Mouse (Mus musculus): ENCODE measurements at regions not wholly inside any gene's neighbourhood (a gene's known extent, or its start where the extent isn't known, plus 50 kb on each side); places are given as distances from the start of the nearest gene placed in this dataset.
A peak's percentile ranks its signal among the peaks of the same experiment; 100 is the strongest.

- no peaks in the 10 kb centered on the region for H3K27me3 ChIP-seq (replicated peaks; ENCODE audit: control insufficient read depth, insufficient read depth, low read length)
- no peak overlapping the region for H3K4me3 ChIP-seq (ENCODE audit: low read length)
- H3K9me3 ChIP-seq (ENCODE audit: control insufficient read depth, low read length), result no peaks in the 10 kb centered on the region
- H3K36me3 ChIP-seq (ENCODE audit: control insufficient read depth, insufficient read depth, low read length), result no peaks in the 10 kb centered on the region
- H3K4me1 ChIP-seq (ENCODE audit: control insufficient read depth, insufficient read depth, low read depth, low read length), result peaks cover 5% of the 10 kb centered on the region
- 79% methylated on average over 7 of the region's 7 CpGs for whole genome bisulfite sequencing
- H3K27ac ChIP-seq (ENCODE audit: low read depth, low read length), result no peak overlapping the region
- H3K9ac ChIP-seq (ENCODE audit: low read depth, low read length), result no peak overlapping the region
- H3K4me2 ChIP-seq (ENCODE audit: low read length), result no peak overlapping the region
- ATAC-seq, result no peak
Observed at GRCm38 (mm10) chr17:45905596-45905995, 126.6 kb downstream of the Vegfa start.

- H3K9me3 ChIP-seq (ENCODE audit: control insufficient read depth, low read length), result no peaks in the 10 kb centered on the region
- no peak overlapping the region for H3K4me3 ChIP-seq (ENCODE audit: low read length)
- no peak for ATAC-seq
- no peaks in the 10 kb centered on the region for H3K36me3 ChIP-seq (ENCODE audit: control insufficient read depth, insufficient read depth, low read length)
- H3K9ac ChIP-seq (ENCODE audit: low read depth, low read length), result no peak overlapping the region
- H3K4me1 ChIP-seq (ENCODE audit: control insufficient read depth, insufficient read depth, low read depth, low read length), result peaks cover 5% of the 10 kb centered on the region
- H3K27ac ChIP-seq (ENCODE audit: low read depth, low read length), result no peak overlapping the region
- H3K27me3 ChIP-seq (replicated peaks; ENCODE audit: control insufficient read depth, insufficient read depth, low read length), result no peaks in the 10 kb centered on the region
- WGBS, result 70% methylated on average over 4 of the region's 4 CpGs
- no peak overlapping the region for H3K4me2 ChIP-seq (ENCODE audit: low read length)
Observed at GRCm38 (mm10) chr17:45904251-45904650, 127.9 kb downstream of the Vegfa start.

- no peak for ATAC-seq
- no peak overlapping the region for H3K4me2 ChIP-seq (ENCODE audit: low read length)
Observed at GRCm38 (mm10) chr17:45903294-45903693, 128.9 kb downstream of the Vegfa start.

GRCm38 (mm10) chr17:45902668-45903067 is 129.5 kb downstream of the Vegfa start:
- Histone ChIP-seq H3K9me3 (ENCODE audit: control insufficient read depth, low read length) (no peaks in the 10 kb centered on the region), H3K4me3 (ENCODE audit: low read length) (no peak overlapping the region), H3K36me3 (ENCODE audit: control insufficient read depth, insufficient read depth, low read length) (no peaks in the 10 kb centered on the region), H3K27me3 (replicated peaks; ENCODE audit: control insufficient read depth, insufficient read depth, low read length) (no peaks in the 10 kb centered on the region), H3K9ac (ENCODE audit: low read depth, low read length) (no peak overlapping the region), H3K4me2 (ENCODE audit: low read length) (no peak overlapping the region), H3K27ac (ENCODE audit: low read depth, low read length) (no peak overlapping the region), H3K4me1 (ENCODE audit: control insufficient read depth, insufficient read depth, low read depth, low read length) (peaks cover under 1% of the 10 kb centered on the region; the same call in 1 of the 2 replicates)
- WGBS, result 91% methylated on average over 7 of the region's 7 CpGs
- ATAC-seq, result no peak

More at GRCm38 (mm10) chr17:45903294-45903693, 128.9 kb downstream of the Vegfa start:
- 88% methylated on average over 9 of the region's 9 CpGs for WGBS
- H3K4me3 ChIP-seq (ENCODE audit: low read length), result no peak overlapping the region
- H3K9ac ChIP-seq (ENCODE audit: low read depth, low read length), result no peak overlapping the region
- H3K27me3 ChIP-seq (replicated peaks; ENCODE audit: control insufficient read depth, insufficient read depth, low read length), result no peaks in the 10 kb centered on the region
- no peaks in the 10 kb centered on the region for H3K9me3 ChIP-seq (ENCODE audit: control insufficient read depth, low read length)
- peaks cover 5% of the 10 kb centered on the region for H3K4me1 ChIP-seq (ENCODE audit: control insufficient read depth, insufficient read depth, low read depth, low read length)
- H3K36me3 ChIP-seq (ENCODE audit: control insufficient read depth, insufficient read depth, low read length), result no peaks in the 10 kb centered on the region
- no peak overlapping the region for H3K27ac ChIP-seq (ENCODE audit: low read depth, low read length)

- peak; percentile 54 for ATAC-seq
- H3K9ac ChIP-seq (ENCODE audit: low read depth, low read length), result no peak overlapping the region
- H3K4me3 ChIP-seq (ENCODE audit: low read length), result no peak overlapping the region
- no peaks in the 10 kb centered on the region for H3K27me3 ChIP-seq (replicated peaks; ENCODE audit: control insufficient read depth, insufficient read depth, low read length)
- H3K36me3 ChIP-seq (ENCODE audit: control insufficient read depth, insufficient read depth, low read length), result no peaks in the 10 kb centered on the region
- H3K4me1 ChIP-seq (ENCODE audit: control insufficient read depth, insufficient read depth, low read depth, low read length), result peaks cover 12% of the 10 kb centered on the region
- 43% methylated on average over 4 of the region's 4 CpGs for WGBS
- H3K27ac ChIP-seq (ENCODE audit: low read depth, low read length), result no peak overlapping the region
- no peak overlapping the region for H3K4me2 ChIP-seq (ENCODE audit: low read length)
- no peaks in the 10 kb centered on the region for H3K9me3 ChIP-seq (ENCODE audit: control insufficient read depth, low read length)
Observed at GRCm38 (mm10) chr17:45896922-45897302, 135.3 kb downstream of the Vegfa start.

- Histone ChIP-seq H3K9ac (ENCODE audit: low read depth, low read length) (no peak overlapping the region), H3K36me3 (ENCODE audit: control insufficient read depth, insufficient read depth, low read length) (no peaks in the 10 kb centered on the region), H3K4me2 (ENCODE audit: low read length) (no peak overlapping the region), H3K27ac (ENCODE audit: low read depth, low read length) (no peak overlapping the region; the same call in 1 of the 2 replicates), H3K9me3 (ENCODE audit: control insufficient read depth, low read length) (no peaks in the 10 kb centered on the region), H3K27me3 (replicated peaks; ENCODE audit: control insufficient read depth, insufficient read depth, low read length) (no peaks in the 10 kb centered on the region), H3K4me3 (ENCODE audit: low read length) (no peak overlapping the region), H3K4me1 (ENCODE audit: control insufficient read depth, insufficient read depth, low read depth, low read length) (peaks cover 12% of the 10 kb centered on the region)
- WGBS, result 38% methylated on average over 12 of the region's 12 CpGs
- ATAC-seq, result peak; percentile 85
Observed at GRCm38 (mm10) chr17:45896142-45896921, 135.8 kb downstream of the Vegfa start.

- peaks cover 12% of the 10 kb centered on the region for H3K4me1 ChIP-seq (ENCODE audit: control insufficient read depth, insufficient read depth, low read depth, low read length)
- no peak overlapping the region for H3K27ac ChIP-seq (ENCODE audit: low read depth, low read length)
- H3K36me3 ChIP-seq (ENCODE audit: control insufficient read depth, insufficient read depth, low read length), result no peaks in the 10 kb centered on the region
- H3K27me3 ChIP-seq (replicated peaks; ENCODE audit: control insufficient read depth, insufficient read depth, low read length), result no peaks in the 10 kb centered on the region
- no peak for ATAC-seq
- 86% methylated on average over 5 of the region's 5 CpGs for WGBS
- H3K9me3 ChIP-seq (ENCODE audit: control insufficient read depth, low read length), result no peaks in the 10 kb centered on the region
- no peak overlapping the region for H3K4me2 ChIP-seq (ENCODE audit: low read length)
- no peak overlapping the region for H3K4me3 ChIP-seq (ENCODE audit: low read length)
- H3K9ac ChIP-seq (ENCODE audit: low read depth, low read length), result no peak overlapping the region
Observed at GRCm38 (mm10) chr17:45894166-45894565, 138.0 kb downstream of the Vegfa start.

GRCm38 (mm10) chr17:45893698-45894097 is 138.5 kb downstream of the Vegfa start:
- no peak for ATAC-seq
- Histone ChIP-seq H3K27ac (ENCODE audit: low read depth, low read length) (no peak overlapping the region), H3K9me3 (ENCODE audit: control insufficient read depth, low read length) (no peaks in the 10 kb centered on the region), H3K9ac (ENCODE audit: low read depth, low read length) (no peak overlapping the region), H3K4me3 (ENCODE audit: low read length) (no peak overlapping the region), H3K27me3 (replicated peaks; ENCODE audit: control insufficient read depth, insufficient read depth, low read length) (no peaks in the 10 kb centered on the region), H3K4me2 (ENCODE audit: low read length) (no peak overlapping the region), H3K4me1 (ENCODE audit: control insufficient read depth, insufficient read depth, low read depth, low read length) (peaks cover 12% of the 10 kb centered on the region), H3K36me3 (ENCODE audit: control insufficient read depth, insufficient read depth, low read length) (no peaks in the 10 kb centered on the region)
- 67% methylated on average over 6 of the region's 6 CpGs for WGBS

- no peak for ATAC-seq
- WGBS, result 55% methylated on average over 7 of the region's 7 CpGs
- no peak overlapping the region for H3K27ac ChIP-seq (ENCODE audit: low read depth, low read length)
Observed at GRCm38 (mm10) chr17:45893094-45893493, 139.1 kb downstream of the Vegfa start.

More at GRCm38 (mm10) chr17:45893094-45893493, 139.1 kb downstream of the Vegfa start:
- Histone ChIP-seq H3K4me2 (ENCODE audit: low read length) (no peak overlapping the region), H3K36me3 (ENCODE audit: control insufficient read depth, insufficient read depth, low read length) (no peaks in the 10 kb centered on the region), H3K27me3 (replicated peaks; ENCODE audit: control insufficient read depth, insufficient read depth, low read length) (no peaks in the 10 kb centered on the region), H3K4me3 (ENCODE audit: low read length) (no peak overlapping the region), H3K9ac (ENCODE audit: low read depth, low read length) (no peak overlapping the region), H3K4me1 (ENCODE audit: control insufficient read depth, insufficient read depth, low read depth, low read length) (peaks cover 12% of the 10 kb centered on the region), H3K9me3 (ENCODE audit: control insufficient read depth, low read length) (no peaks in the 10 kb centered on the region)

All from hindbrain, embryonic 16.5 days (tissue).